Mouse (Mus musculus) heart, postnatal 0 days (tissue): Measurements from ENCODE around the gene Htra2.

Experiments
- CTCF ChIP-seq: IDR thresholded peaks from 2 replicates; pipeline ENCODE4 v1.5.1; 2016; ENCODE audit warnings: antibody characterized with exemption, control low read depth, low read depth
- EP300 ChIP-seq: IDR thresholded peaks from 2 replicates; pipeline ENCODE4 v1.6.1; 2016; ENCODE audit warnings: antibody characterized with exemption, low read depth

GRCm38 (mm10) chr6:83078324-83078858, 23.3 kb upstream of the Htra2 start:
- TF ChIP-seq CTCF = peak; percentile 54
- TF ChIP-seq EP300 = no peak
